Mouse (Mus musculus): ENCODE results near the gene Gys1. TPM values are rescaled to one million over a fixed set of nuclear protein-coding genes. Genes with fewer than 3 reads are reported as not detected.

Gene Gys1
- polyA plus RNA-seq, 1 experiment = 12.4 TPM

GRCm38 (mm10) chr7:45408351-45408750 lies 26.3 kb upstream of the Gys1 start:
- WGBS = 75% methylated on average over 7 of the region's 7 CpGs
- H3K36me3 ChIP-seq (ENCODE audit: control insufficient read depth, insufficient read depth, low read length) = no peaks in the 10 kb centered on the region
- peaks cover 6% of the 10 kb centered on the region; the same call in 1 of the 2 replicates for H3K4me1 ChIP-seq (ENCODE audit: control insufficient read depth, insufficient read depth, insufficient read length)
- H3K27me3 ChIP-seq (ENCODE audit: control insufficient read depth, insufficient read depth, low read length) = peaks cover 13% of the 10 kb centered on the region
- no peak for TF ChIP-seq POLR2A (IDR thresholded peaks at IDR 0.05; ENCODE audit: low read depth, low read length)
- TF ChIP-seq CTCF (IDR thresholded peaks at IDR 0.05; ENCODE audit: extremely low read depth, insufficient read depth, insufficient read length, insufficient replicate concordance) = no peak
- H3K27ac ChIP-seq (ENCODE audit: insufficient read depth, low read length) = no peak overlapping the region
- no peak for DNase-seq (ENCODE audit: low read depth in 1 of 2, low spot score in 2 of 2)
- H3K4me3 ChIP-seq (ENCODE audit: extremely low read depth, insufficient read depth, insufficient read length) = no peak overlapping the region

GRCm38 (mm10) chr7:45408949-45409348 lies 25.7 kb upstream of the Gys1 start:
- H3K4me1 ChIP-seq (ENCODE audit: control insufficient read depth, insufficient read depth, insufficient read length) = peaks cover 9% of the 10 kb centered on the region
- DNase-seq (ENCODE audit: low read depth in 1 of 2, low spot score in 2 of 2) = no peak
- TF ChIP-seq CTCF (IDR thresholded peaks at IDR 0.05; ENCODE audit: extremely low read depth, insufficient read depth, insufficient read length, insufficient replicate concordance) = no peak
- no peak for TF ChIP-seq POLR2A (IDR thresholded peaks at IDR 0.05; ENCODE audit: low read depth, low read length)
- H3K27me3 ChIP-seq (ENCODE audit: control insufficient read depth, insufficient read depth, low read length) = peaks cover 17% of the 10 kb centered on the region
- H3K4me3 ChIP-seq (ENCODE audit: extremely low read depth, insufficient read depth, insufficient read length) = no peak overlapping the region
- WGBS = 89% methylated on average over 17 of the region's 17 CpGs
- H3K36me3 ChIP-seq (ENCODE audit: control insufficient read depth, insufficient read depth, low read length) = no peaks in the 10 kb centered on the region
- no peak overlapping the region for H3K27ac ChIP-seq (ENCODE audit: insufficient read depth, low read length)

- no peak overlapping the region for H3K4me3 ChIP-seq (ENCODE audit: extremely low read depth, insufficient read depth, insufficient read length)
- no peaks in the 10 kb centered on the region for H3K36me3 ChIP-seq (ENCODE audit: control insufficient read depth, insufficient read depth, low read length)
- H3K27ac ChIP-seq (ENCODE audit: insufficient read depth, low read length) = no peak overlapping the region
- peaks cover 9% of the 10 kb centered on the region for H3K4me1 ChIP-seq (ENCODE audit: control insufficient read depth, insufficient read depth, insufficient read length)
- DNase-seq (ENCODE audit: low read depth in 1 of 2, low spot score in 2 of 2) = no peak
- 91% methylated on average over 8 of the region's 8 CpGs for WGBS
- TF ChIP-seq CTCF (IDR thresholded peaks at IDR 0.05; ENCODE audit: extremely low read depth, insufficient read depth, insufficient read length, insufficient replicate concordance) (no peak), POLR2A (IDR thresholded peaks at IDR 0.05; ENCODE audit: low read depth, low read length) (no peak)
- peaks cover 22% of the 10 kb centered on the region for H3K27me3 ChIP-seq (ENCODE audit: control insufficient read depth, insufficient read depth, low read length)
Measured at GRCm38 (mm10) chr7:45409497-45410163, 25.0 kb upstream of the Gys1 start.

GRCm38 (mm10) chr7:45412421-45412820 lies 22.2 kb upstream of the Gys1 start:
- 65% methylated on average over 2 of the region's 2 CpGs for WGBS
- Histone ChIP-seq H3K4me3 (ENCODE audit: extremely low read depth, insufficient read depth, insufficient read length) (no peak overlapping the region), H3K4me1 (ENCODE audit: control insufficient read depth, insufficient read depth, insufficient read length) (peaks cover 9% of the 10 kb centered on the region), H3K27me3 (ENCODE audit: control insufficient read depth, insufficient read depth, low read length) (peaks cover 25% of the 10 kb centered on the region), H3K36me3 (ENCODE audit: control insufficient read depth, insufficient read depth, low read length) (no peaks in the 10 kb centered on the region), H3K27ac (ENCODE audit: insufficient read depth, low read length) (no peak overlapping the region)
- no peak for TF ChIP-seq CTCF (IDR thresholded peaks at IDR 0.05; ENCODE audit: extremely low read depth, insufficient read depth, insufficient read length, insufficient replicate concordance)
- TF ChIP-seq POLR2A (IDR thresholded peaks at IDR 0.05; ENCODE audit: low read depth, low read length) = no peak
- no peak for DNase-seq (ENCODE audit: low read depth in 1 of 2, low spot score in 2 of 2)

GRCm38 (mm10) chr7:45413113-45413863 lies 21.4 kb upstream of the Gys1 start, which contains the start of gene Ntf5:
Ntf5 (plus strand) TSS chr7:45413695.
- TF ChIP-seq POLR2A (IDR thresholded peaks at IDR 0.05; ENCODE audit: low read depth, low read length) (no peak), CTCF (IDR thresholded peaks at IDR 0.05; ENCODE audit: extremely low read depth, insufficient read depth, insufficient read length, insufficient replicate concordance) (no peak)
- peaks cover 28% of the 10 kb centered on the region for H3K27me3 ChIP-seq (ENCODE audit: control insufficient read depth, insufficient read depth, low read length)
- WGBS = 8% methylated on average over 44 of the region's 45 CpGs
- no peak for DNase-seq (ENCODE audit: low read depth in 1 of 2, low spot score in 2 of 2)
- H3K36me3 ChIP-seq (ENCODE audit: control insufficient read depth, insufficient read depth, low read length) = no peaks in the 10 kb centered on the region
- peaks cover 9% of the 10 kb centered on the region for H3K4me1 ChIP-seq (ENCODE audit: control insufficient read depth, insufficient read depth, insufficient read length)
- peak within 1 kb of the TSS; percentile 15; the same call in 1 of the 2 replicates for H3K4me3 ChIP-seq (ENCODE audit: extremely low read depth, insufficient read depth, insufficient read length)
- no peak within 1 kb of the TSS for H3K27ac ChIP-seq (ENCODE audit: insufficient read depth, low read length)

- Histone ChIP-seq H3K4me1 (ENCODE audit: control insufficient read depth, insufficient read depth, insufficient read length) (peaks cover 9% of the 10 kb centered on the region), H3K27ac (ENCODE audit: insufficient read depth, low read length) (no peak overlapping the region), H3K4me3 (ENCODE audit: extremely low read depth, insufficient read depth, insufficient read length) (no peak overlapping the region; the same call in 1 of the 2 replicates), H3K36me3 (ENCODE audit: control insufficient read depth, insufficient read depth, low read length) (no peaks in the 10 kb centered on the region), H3K27me3 (ENCODE audit: control insufficient read depth, insufficient read depth, low read length) (peaks cover 28% of the 10 kb centered on the region)
- 3% methylated on average over 26 of the region's 27 CpGs for WGBS
- no peak for TF ChIP-seq POLR2A (IDR thresholded peaks at IDR 0.05; ENCODE audit: low read depth, low read length)
- TF ChIP-seq CTCF (IDR thresholded peaks at IDR 0.05; ENCODE audit: extremely low read depth, insufficient read depth, insufficient read length, insufficient replicate concordance) = no peak
- no peak for DNase-seq (ENCODE audit: low read depth in 1 of 2, low spot score in 2 of 2)
Measured at GRCm38 (mm10) chr7:45413864-45414739, 20.5 kb upstream of the Gys1 start.
